Mouse (Mus musculus) erythroblast, embryonic 14.5 days (primary cell): ENCODE measurements around the gene Frmd8.

Experiments
- GATA1 ChIP-seq: IDR thresholded peaks from 2 replicates; pipeline ENCODE4 v1.6.1; 2012; ENCODE audit warnings: low read length, inconsistent platforms, mixed read lengths
- TAL1 ChIP-seq: IDR thresholded peaks from 3 replicates; pipeline ENCODE4 v1.6.1; 2012; ENCODE audit warnings: low read length, inconsistent platforms, mixed read lengths

DNA sequence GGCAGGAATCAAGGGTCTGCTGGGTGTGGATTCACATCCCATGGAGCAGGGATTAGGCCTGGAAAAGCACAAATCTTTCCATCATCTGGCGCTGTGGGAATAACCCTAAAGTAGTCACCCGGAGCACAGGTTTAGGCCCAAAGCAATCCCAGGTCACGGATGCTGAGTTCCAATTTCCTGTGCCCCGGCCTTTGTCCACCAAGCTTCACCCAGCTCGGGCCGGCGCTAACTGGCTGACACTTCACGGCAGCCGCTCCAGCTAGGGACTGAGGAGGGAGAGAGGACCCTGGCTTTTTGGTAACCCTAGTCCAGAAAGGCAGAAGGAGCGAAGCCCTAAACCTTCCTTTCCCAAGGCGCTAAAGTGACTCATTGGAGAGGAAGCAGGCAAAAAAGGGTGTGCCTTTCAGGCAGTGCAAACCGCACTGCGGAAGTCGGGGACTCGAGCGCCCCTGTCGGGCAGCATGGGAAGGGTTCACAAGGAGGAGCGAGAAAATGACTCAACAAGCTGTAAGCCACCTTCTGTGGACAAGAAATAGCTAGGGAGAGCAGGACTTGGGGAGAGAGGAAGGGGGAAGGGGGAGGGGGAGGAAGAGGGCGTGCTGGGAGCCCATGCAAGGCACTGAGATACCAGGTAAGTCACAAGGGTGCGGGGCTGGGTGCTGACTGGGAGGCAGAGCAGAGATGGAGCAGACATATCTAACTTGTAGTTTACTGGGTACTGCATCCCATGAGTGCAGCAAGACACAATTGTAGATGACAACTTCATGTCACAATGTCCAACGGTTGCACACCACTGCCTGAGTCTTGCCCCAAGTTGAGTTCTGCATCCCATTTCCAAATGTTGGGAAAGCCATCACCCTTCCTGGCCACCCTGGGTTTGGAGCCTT is 57.1 kb downstream of the Frmd8 start:
- no peak for TF ChIP-seq GATA1
- TF ChIP-seq TAL1, result no peak
